Mouse (Mus musculus) E14TG2a.4 (cell line): Measurements from ENCODE around the gene Gng12.

Experiments
- CTCF ChIP-seq: conservative IDR thresholded peaks from 2 replicates; pipeline ENCODE4 v1.5.1; 2014; ENCODE audit warnings: low read length
- NANOG ChIP-seq: IDR thresholded peaks from 2 replicates; pipeline ENCODE4 v1.6.1; 2014; ENCODE audit warnings: borderline replicate concordance, low read length, mixed read lengths
- POU5F1 ChIP-seq: IDR thresholded peaks from 2 replicates; pipeline ENCODE4 v1.6.1; 2014; ENCODE audit warnings: low read length, borderline replicate concordance

GRCm38 (mm10) chr6:66940656-66941235 lies 44.5 kb downstream of the Gng12 start:
- TF ChIP-seq CTCF (no peak), NANOG (no peak), POU5F1 (no peak)
